Mouse (Mus musculus) gastrocnemius, postnatal 25 days (tissue): Measurements from ENCODE around the gene Nav1. TPM values are rescaled to one million over a fixed set of nuclear protein-coding genes. Genes with fewer than 3 reads are reported as not detected.

Experiments used
- DNase-seq: peaks from one replicate; pipeline ENCODE4 v3.0.0; 2022
- total RNA-seq, 2 experiments: library from RNA; stranded (reverse); gene quantifications; 1 replicate in 1 of 2; 2 replicates in 1 of 2; pipeline ENCODE4 v1.2.3; 2021

The Nav1 gene
- total RNA-seq, 2 experiments from 2014 or later: 7.9 to 11.1 TPM

DNA sequence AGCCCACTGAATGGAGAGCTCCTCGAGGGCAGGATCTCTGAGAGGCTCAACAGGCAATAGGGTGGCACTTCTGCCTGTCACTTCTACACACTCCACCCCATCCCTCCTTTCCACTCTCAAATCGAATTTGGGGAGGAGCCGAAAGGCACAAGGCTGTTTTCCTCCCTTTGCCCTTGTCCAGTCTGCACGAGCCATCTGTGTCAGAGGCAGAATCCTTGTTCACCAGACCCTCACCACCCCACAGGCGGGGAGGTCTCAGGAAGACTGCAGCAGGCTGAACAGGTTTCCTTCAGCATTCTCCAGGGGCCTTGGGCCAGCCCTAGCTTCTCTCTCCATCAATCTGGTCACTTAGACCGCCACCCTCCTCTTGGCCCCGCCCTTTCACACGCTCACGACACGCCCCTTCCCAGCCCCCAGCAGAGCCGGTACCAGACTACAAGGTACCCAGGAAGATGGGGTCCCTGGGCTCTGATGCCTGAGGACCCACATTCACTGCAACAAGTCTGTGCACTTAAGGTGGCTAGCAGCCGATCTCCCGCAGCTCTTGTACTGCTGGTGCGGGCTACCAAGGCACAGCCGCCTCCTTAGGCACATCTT lies 23.9 kb downstream of the Nav1 start:
- DNase-seq: peak; percentile 16

DNA sequence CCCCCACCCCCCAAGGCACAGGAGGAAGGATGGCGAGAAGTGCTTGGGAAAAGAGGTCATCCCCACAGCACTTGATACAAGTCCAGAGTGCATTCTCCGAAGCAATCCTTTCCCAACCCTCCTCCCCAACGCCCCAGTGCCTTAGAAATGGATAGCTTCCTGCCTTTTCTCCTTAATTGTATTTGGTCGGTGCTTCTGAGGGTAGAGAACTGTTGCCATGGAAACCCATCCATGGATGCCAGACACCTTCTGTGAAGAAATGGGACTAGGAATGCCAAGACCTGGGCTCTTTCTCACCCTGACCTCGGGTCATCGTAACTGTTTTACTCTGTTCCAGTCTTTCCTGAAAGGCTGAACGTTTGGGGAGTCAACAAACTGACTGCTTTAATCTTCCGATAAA lies 26.1 kb downstream of the Nav1 start:
- no peak for DNase-seq

DNA sequence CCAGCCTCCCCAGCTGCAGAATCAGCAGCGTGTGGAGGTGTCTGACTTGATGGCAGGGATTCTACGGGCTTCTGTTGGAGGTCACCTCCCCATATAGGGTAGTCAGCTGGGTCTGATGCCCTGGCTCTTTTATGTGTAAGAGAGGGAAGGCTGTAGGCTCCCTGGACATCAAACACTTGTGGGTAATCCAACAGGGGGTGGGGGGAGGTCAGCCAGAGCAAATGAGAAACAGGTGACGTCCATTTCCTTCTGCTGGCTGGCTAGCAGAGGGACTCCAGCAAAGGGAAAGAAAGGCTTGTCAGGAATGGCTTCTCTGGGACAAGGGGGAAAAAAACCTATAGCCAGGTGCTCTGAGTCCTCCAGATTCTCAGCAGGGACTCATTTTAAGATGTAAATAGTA lies 28.0 kb downstream of the Nav1 start:
- DNase-seq: no peak

DNA sequence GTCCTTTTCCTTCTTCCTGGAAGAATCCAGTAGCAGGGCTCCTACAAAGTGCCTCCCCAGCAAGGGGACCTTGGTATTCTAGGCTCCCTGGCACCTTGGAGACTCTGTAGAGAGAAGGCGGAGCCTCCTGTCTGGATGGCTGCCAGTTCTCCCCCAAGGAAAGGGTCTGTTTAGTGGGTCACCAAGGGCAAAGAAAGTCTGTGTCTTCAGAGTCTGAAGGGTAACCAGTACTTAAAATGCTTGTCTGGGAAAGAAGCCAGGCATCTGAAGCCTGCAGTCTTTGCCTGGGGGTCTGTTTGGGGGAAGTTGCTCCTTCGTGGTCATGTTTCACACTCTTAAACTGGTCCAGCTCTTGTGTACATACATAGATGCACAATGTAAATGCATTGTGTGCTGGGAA lies 29.3 kb downstream of the Nav1 start:
- no peak for DNase-seq

DNA sequence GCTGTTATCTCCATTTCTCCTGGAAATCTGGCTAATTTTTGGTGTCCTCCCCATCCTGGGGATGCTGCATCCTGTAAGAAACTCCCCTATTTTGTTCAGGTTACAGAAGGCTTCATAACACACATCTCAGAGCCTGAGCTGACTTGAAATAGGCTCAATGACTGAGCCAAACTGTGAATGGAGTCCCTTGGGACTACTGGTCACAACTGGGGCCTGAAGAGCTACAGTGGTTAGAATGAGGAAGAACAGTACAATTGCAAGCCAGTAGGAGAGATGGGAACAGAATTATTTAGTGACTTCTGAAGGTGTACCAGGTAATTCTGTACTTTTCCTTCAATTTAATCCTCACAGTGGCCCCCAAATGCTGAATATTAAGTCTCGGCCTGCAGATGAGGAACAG lies 31.7 kb downstream of the Nav1 start:
- no peak for DNase-seq

DNA sequence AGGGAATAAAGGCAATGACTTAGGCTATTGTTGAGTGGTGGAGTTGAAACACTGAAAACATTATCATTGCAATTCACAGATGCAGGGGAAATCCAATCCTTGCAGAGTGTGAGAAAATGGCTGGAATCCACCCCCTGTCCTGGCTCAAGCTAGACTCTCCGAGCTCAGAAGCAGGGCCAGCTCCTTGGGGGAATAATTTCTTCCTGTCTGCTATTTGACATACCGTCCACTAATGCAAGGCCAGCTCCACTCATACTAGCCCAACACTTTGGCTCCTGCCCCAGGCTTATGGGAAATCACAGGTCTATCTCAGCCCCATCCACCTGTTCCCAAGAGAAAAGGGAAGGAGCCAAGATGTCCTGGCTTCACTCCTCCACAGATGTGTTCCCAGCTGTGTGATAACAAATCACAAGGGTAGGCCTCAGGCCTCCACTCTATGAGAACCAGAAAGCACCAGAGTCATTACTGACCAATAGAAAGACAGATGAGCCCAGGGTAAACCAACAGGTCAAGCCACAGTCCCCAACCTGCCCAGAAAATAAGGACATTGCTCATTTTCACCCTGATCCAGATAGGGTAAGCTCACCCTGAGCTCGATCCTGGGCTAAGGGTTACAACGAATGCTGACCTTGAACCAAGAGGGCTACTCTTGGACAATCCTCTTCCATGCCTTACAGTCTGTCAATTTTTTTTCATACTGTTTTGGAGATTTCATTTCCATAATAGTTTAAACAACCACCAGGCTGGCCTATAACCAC lies 32.5 kb downstream of the Nav1 start:
- peak; percentile 44 for DNase-seq

DNA sequence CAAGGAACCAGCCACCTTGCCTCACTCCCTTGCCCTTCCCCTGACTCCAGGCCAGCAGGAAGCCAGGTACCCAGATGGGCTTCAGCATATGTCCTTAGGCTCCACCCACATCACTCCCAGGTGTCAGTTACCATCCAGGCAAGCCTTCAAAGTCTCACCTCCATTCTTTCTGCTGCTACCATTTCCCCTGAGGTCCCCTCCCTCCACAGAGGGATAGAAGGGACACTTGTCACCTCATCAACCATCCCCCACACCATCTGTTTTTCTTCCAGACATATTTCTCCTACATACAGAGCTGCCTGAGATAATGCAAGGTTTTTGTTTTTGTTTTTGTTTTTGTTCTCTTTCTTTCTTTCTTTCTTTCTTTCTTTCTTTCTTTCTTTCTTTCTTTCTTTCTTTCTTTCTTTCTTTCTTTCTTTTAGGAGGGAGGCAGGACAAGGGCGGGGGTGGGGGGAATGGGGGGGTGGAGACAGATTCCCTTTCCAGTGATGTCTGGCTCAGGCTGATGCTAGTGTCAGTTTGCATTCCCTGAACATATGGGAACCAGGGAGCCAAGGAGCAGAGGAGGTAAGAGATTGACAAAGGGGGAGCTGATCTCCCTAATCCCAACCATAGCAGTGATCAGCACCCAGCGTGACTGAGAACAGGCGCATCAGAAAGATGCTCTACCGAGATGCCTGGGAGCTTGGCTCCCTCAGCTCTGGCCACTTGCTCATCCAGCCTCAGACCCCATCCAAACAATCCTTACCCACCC lies 34.8 kb downstream of the Nav1 start:
- no peak for DNase-seq

DNA sequence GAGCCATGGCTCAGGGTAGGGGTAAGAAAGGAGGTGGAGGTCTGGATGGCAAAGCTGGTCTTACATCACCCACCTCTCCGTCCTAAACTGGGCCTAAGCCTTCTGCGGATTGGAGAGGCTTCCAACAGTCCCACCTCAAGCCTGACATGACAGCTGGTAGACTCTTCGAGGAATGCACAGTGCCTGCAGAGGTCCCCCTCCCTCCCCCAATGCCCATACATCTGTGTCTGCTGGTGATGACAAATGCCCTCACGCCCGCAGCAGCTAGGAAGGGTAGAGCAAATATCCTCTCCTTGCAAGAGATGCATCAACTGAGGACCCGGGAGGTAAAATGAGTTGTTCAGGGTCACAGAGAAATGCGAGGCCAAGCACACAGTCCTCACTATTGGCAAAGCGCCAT lies 39.0 kb downstream of the Nav1 start:
- DNase-seq: no peak

DNA sequence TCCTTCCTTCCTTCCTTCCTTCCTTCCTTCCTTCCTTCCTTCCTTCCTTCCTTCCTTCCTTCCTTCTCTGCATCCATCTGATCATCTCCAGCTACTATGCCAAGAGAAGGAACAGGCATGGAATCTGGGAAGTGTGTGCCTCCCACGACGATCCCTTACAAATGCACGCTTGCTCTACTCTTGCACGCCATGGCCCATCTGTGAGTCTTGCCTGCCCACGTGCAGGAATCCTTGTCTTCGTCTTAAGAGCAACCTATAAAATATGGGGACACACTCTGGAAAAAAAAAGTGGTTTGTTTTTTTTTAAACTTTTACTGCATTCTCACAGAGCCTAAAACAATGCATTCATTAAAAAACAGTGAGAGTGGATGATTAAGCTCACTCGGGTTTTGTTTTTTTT lies 40.5 kb downstream of the Nav1 start:
- no peak for DNase-seq

DNA sequence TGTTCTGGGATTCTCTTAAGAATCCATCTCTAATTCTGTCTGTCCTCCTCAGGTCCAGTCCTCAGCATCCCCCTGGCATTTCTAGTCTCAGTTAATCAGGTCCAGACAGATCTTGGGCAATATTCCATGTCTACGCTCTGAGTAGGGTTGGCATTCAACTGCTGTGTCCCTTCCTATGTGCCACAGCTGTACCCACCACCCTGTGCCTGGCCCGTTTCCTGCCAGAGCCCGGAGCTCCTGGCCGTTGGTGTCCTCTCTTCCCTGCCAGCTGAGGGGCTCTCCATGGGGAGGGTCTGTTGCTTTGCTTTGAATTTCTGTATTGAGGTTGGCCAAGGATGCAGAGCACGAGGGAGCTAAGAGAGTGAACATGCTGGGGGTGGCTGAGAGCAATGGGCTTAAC lies 41.3 kb downstream of the Nav1 start:
- DNase-seq: no peak

DNA sequence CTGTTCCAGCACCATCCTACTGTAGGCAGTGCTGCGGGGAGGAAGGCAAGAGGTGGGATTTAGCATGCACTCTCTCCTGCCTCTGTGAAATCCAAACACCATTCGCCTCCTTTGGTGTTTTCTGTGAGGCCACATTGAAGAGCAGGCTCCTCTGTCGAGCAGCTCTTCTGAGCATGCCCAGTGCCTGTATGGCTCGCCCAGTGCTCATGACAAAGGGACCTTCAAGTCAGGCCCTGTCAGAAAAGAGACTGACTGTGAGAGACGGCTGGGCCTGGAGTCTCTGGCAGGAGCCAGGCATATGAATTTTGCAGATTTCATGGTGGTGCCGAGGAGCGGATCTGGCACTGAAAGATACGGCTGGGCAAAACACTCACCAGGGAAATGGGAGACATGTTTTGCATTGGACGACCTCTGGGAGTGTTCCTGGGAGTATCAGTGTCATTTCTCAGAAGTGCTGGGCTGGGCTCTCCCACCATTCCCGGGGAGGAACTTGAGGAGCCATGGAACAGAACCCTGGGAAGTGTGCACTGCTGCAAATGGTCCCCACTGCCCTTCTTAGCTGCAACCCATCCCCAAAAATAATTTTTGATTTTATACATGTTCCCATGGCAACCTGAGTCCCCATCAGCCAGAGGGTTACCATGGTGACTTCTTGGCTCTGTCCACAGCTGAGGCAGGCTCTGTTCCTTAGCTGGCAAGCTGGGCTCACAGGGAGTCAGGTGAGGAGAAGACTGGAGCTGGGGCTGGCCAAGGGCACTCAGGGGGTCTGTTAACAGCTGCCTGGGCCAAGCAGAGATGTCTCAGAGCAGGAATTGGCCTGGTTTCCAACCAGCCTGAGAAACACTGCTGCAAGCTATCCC lies 42.2 kb downstream of the Nav1 start:
- no peak for DNase-seq

DNA sequence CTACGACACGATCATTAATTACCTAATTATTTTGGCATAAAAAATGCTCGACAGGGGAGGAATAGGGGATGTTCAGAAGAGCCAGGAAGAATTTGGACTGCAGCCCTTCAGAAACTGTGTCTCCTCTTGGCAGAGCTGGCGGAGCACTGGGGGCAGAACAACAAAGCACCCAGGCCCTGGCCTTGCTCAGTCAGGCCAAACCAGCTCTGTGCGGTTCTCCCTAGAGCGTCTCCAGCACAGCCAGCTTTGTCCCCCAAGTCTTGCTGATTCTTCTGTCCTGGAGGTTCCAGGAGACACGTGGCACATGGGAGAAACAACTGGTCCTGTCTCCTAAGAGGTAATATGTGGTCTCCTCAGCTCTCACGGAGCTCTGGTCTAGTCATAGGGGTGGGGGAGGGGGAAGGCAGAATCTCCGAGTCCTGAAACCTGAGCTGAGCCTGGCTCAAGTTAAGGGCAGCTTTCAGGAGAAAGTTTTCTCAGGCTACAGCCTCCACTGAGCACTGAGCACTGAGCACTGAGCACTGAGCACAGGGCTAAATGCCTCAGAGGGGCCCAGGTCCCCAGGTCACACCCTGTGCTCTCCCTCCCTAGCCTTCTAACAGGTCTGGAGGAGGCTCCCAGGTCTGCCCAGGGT lies 43.2 kb downstream of the Nav1 start:
- no peak for DNase-seq

DNA sequence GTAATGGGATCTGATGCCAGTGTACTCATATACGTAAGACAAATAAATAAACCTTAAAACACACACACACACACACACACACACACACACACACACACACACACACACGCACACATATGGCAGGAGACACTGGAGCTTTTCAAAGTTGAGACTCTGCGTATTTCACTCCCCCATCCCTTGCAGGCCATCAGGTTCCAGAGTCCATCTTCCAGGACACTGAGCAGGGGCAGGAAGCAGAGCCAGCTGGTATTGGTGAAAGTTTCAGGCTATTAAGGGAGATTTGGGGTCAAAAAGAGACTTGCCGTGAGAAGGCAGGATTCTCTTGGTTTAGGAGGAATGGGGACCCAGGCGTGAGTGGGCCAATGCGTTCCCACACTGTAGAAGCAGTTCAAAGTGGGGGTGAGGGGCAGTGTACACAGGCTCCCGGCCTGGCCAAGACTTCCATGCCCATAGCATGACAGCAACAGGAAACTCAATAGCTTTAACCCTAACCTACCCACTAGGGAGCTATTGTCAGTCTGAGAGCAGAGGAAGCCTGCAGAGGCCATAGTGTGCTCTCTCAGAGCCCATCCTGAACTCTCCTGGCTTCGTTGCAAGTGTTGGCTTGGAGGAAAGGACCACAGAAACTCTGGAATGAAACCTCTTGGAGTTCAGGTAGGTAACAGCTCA lies 44.0 kb downstream of the Nav1 start:
- DNase-seq: no peak

DNA sequence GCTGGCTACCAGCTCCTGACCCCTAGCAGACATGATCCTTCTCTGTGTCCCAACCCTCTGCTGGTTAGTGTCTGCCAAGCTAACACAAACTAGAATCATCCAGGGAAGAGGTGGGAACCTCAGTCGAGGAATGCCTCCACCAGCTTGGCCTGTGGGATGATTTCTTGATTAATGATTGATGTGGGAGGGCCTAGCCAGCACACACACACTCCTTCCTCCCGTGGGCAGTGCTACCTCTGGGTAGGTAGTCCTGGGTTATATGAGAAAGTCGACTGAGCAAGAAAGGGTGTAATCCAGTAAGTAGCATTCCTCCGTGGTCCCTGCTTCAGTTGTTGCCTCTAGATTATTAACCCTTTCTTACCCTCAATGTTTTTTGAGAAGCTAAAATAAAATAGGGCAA lies 45.0 kb downstream of the Nav1 start:
- DNase-seq: no peak

DNA sequence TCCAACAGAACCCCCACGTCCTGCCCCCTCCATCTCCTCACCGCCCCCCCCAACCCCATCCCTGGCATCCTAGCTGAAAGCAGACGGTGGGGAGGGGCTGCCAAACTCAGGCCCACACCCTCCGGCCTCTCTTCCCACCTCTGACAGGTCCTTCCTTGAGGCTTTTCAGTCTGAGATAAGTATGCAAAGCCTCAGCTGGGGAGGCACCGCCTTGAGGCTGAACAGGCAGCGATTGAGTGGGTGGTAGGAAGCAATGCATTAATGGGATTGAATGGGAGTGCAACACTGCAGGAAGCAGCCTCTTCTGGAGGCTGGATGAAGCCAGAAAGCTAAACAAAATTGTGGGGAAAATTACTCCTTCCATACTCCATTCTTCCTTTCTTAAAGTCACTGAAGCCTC lies 45.8 kb downstream of the Nav1 start:
- DNase-seq: no peak

DNA sequence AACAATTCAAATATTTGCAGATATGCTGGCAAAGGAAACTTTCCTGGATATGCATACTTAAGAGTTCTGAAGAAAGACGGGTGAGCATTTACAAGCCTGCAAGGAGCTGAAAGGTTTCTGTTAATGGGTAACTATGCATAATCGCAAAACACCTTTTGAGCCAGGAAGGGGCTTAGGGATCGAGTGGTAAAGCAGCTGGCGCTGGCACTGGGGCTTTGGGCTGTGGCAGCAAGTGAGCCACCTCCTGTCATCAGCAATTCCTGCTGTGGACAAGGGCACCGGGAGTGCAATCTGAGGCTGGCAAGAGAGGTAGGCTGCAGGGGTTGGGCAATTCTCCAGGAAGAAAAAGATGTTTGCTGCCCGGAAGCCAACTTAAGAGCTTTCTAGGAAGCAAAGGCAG lies 49.1 kb downstream of the Nav1 start:
- no peak for DNase-seq

DNA sequence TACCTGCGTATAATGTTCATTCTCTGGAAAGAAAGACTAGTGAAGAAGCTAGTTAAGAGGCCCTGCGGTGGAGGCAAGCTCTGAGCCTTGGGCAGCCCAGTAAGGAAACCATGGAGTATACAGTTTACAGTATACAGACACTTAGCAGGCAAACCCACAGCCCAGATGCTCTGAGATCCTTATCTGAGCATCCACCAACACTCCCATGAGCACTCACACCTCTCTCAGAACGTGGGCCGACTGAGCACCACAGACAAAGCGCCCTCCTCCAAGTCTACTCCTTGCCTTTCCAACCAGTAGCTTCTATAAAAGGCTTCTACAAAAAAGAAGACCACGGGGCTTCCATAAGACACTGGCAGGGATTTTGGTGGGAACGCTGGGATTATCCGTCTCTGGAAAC lies 51.2 kb downstream of the Nav1 start:
- no peak for DNase-seq

DNA sequence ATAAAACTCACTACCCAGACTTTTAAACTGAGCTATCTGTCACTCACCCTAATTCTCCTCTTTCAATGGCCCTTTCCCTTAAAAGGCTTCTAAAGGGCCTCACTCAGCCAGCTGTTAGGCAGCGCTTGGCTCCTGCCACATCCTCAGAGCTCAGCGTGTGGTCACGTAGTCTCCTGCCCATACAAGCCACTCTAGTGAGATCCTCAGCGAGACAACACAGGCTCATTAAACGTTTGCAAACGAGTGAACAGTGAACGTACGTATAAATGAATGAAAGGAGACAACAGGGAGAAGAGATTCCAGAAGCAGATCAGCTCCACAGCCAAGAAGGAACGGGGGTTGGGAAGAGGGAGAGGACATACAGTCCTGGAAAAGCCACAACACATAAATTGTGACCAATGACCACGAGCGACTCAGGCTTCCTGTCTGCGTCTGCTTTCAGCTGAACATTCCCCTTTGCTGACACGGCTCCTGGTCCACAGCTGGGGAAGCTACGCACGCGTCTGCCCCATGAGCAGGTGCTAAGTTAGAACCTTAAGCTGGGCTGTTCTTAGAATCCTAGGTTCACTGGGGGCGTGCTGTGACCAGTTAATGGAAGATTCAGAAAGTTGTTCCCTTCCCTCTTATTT lies 52.3 kb downstream of the Nav1 start:
- DNase-seq: no peak

DNA sequence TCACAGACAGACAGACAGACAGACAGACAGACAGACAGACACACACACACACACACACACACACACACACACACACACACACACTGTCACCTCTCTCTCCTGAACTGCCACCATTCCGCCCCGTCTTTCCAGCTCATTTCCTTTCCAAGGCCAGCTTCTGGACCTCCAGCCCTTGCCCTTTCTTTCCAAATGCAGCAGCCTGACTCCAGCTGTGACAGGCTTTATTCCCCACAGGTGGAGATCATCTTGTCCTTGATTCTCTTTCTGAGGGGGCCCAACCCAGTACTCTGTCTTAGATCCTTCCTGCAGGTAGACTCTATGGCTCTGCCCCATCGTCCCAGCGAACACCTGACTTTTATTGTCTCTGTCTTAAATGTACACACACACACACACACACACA lies 53.5 kb downstream of the Nav1 start:
- no peak for DNase-seq

DNA sequence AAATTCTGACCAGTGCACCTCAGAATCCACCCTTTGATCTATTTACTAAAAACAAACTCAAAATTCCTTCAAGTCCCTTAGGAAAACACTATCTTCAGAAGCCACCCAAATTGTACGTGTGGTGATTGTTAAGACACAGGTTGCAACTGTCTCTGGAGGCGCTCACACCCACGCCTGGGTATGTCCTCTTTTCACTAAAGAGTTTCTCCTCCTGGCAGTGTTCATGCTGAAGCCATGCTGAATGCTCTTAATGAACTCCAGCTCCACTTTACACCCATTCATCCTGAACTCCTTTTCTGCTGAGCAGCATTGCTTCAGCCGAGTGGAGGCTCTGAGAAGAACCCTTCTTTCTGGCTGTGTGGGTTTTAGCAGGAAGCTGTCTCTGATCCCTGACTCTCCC lies 53.9 kb downstream of the Nav1 start:
- DNase-seq: no peak

DNA sequence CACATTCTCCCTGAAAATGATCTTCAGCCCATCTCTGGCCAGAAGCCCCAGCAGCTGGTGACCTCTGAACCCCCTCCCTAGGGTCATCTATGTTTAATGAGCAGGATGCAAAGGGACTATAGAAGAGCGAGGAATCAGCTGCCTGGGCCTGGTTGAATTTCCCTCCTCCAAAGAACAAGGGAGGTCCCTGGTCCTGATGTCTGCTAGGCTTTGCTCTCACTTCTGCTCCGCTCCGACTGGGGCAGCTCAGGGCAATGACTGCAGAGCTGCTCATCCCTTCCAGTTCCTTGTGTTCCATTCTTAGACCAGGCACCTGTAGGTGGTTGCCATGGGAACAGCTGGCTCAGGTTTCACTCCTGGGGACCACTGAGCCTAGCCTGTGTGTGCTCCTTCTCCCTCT lies 56.2 kb downstream of the Nav1 start:
- DNase-seq: no peak
